Mouse (Mus musculus) lung, embryonic 16.5 days (tissue): Measurements from ENCODE around the gene Ager. TPM values are rescaled to one million over a fixed set of nuclear protein-coding genes. Genes with fewer than 3 reads are reported as not detected.
A peak's percentile ranks its signal among the peaks of the same experiment; 100 is the strongest.

Source experiments
- ATAC-seq: fragments of 200-750 bp; cut with Nextera tagmentation; 2 replicates; pipeline ENCODE4 v1.8.0; 2017; ENCODE audit warnings: low read depth, mild to moderate bottlenecking, moderate library complexity
- H3K27ac ChIP-seq: fragments of 300-500 bp; sonication (generic); 2 replicates; pipeline ENCODE4 v1.5.1; 2014; ENCODE audit warnings: mild to moderate bottlenecking, control low read depth, low read length
- H3K27me3 ChIP-seq: fragments of 300-500 bp; sonication (generic); 2 replicates; pipeline ENCODE4 v1.6.1; 2014; ENCODE audit warnings: low read depth, low read length, mixed read lengths; ENCODE audit not compliant: control insufficient read depth, insufficient read depth
- H3K36me3 ChIP-seq: fragments of 300-500 bp; sonication (generic); 2 replicates; pipeline ENCODE4 v1.6.1; 2014; ENCODE audit warnings: low read length; ENCODE audit not compliant: control insufficient read depth, insufficient read depth
- H3K4me1 ChIP-seq: fragments of 300-500 bp; sonication (generic); replicated peaks from 2 replicates; pipeline ENCODE4 v1.6.1; 2014; ENCODE audit warnings: low read length, mixed read lengths; ENCODE audit not compliant: control insufficient read depth, insufficient read depth
- H3K4me2 ChIP-seq: fragments of 300-500 bp; sonication (generic); 2 replicates; pipeline ENCODE4 v1.6.1; 2014; ENCODE audit warnings: low read depth, low read length, control low read depth
- H3K4me3 ChIP-seq: fragments of 300-500 bp; sonication (generic); 2 replicates; pipeline ENCODE4 v1.5.1; 2014; ENCODE audit warnings: mild to moderate bottlenecking, low read length, control low read depth
- H3K9ac ChIP-seq: fragments of 300-500 bp; sonication (generic); 2 replicates; pipeline ENCODE4 v1.6.1; 2014; ENCODE audit warnings: low read length, control low read depth
- H3K9me3 ChIP-seq: fragments of 300-500 bp; sonication (generic); 2 replicates; pipeline ENCODE4 v1.6.1; 2016; ENCODE audit warnings: low read length; ENCODE audit not compliant: control insufficient read depth
- WGBS: fragments of 180-500 bp; shearing (Covaris S2); extraction: QIAGEN DNeasy Blood & Tissue Kit; methylation state at CpG from one replicate; pipeline ENCODE4 v1.1.7; 2014; 5-methylcytosine and 5-hydroxymethylcytosine counted together
- polyA plus RNA-seq: library from polyadenylated mRNA; unstranded; fragments of >200 nt; fragmentation: Nextera tagmentation; extraction: Ambion mirVana; gene quantifications from 2 replicates; pipeline ENCODE4 v1.2.1, GENCODE M21; 2015

The Ager gene
- polyA plus RNA-seq, 1 experiment from 2014 or later = 379 TPM

DNA sequence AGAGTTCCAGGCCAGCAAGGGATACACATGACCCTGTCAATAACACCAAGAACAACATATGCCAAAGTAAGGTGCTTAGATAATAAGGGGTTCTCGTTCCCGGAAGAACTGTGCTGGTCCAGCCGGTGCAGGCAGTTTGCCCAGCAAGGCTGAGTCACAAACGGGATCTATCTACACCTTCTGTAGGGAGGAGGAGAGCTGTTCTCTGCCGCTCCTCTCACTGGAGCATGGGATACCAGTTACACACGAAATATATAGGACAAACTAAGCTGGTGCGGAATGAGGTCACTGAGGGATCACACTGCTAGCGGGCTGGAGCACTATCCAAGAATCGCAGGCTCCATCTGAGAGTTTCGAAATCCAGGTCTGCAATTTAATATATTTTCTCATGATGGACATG, 46.3 kb downstream of the Ager start:
- 74% methylated on average over 10 of the region's 10 CpGs for WGBS
- Histone ChIP-seq H3K4me2 (no peak overlapping the region), H3K36me3 (no peaks in the 10 kb centered on the region)

DNA sequence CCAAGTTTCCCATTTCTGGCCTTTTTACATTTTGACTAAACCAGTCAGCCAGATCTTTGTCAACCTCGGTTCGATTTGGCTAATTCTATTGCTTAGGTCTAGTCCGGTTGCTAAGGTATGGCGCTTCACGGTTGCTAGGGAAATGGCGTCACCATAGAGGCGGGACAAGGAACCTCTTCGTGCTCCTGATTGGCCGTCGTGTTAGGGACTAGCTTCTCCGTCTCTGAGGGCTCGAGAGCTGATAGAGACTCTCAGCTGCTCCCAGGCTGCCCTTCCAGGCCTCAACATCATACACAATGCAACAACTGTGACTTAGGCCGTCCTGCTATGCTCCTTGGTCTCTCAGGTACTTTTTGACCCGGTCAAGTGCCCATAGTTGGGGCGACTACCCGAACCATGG, 46.9 kb downstream of the Ager start, which contains the start of gene Fkbpl:
Gene Fkbpl, plus strand, starts transcription at position 157 of the 400 bp plus-strand sequence.
- H3K9me3 ChIP-seq = no peaks in the 10 kb centered on the region
- no peaks in the 10 kb centered on the region for H3K36me3 ChIP-seq
- H3K27me3 ChIP-seq = no peaks in the 10 kb centered on the region
- H3K9ac ChIP-seq = peak within 1 kb of the TSS; percentile 74
- peak within 1 kb of the TSS; percentile 54; the same call in 1 of the 2 replicates for H3K27ac ChIP-seq
- peak within 1 kb of the TSS; percentile 79 for H3K4me2 ChIP-seq
- peaks cover 24% of the 10 kb centered on the region for H3K4me1 ChIP-seq
- WGBS = under 1% methylated on average over 16 of the region's 16 CpGs
- ATAC-seq = peak; percentile 79
- H3K4me3 ChIP-seq = peak within 1 kb of the TSS; percentile 77

More for the DNA sequence above, 46.3 kb downstream of the Ager start:
- H3K9ac ChIP-seq = no peak overlapping the region
- H3K4me1 ChIP-seq = peaks cover 24% of the 10 kb centered on the region
- no peaks in the 10 kb centered on the region for H3K9me3 ChIP-seq
- no peak overlapping the region for H3K4me3 ChIP-seq
- H3K27me3 ChIP-seq = no peaks in the 10 kb centered on the region
- ATAC-seq = no peak
- H3K27ac ChIP-seq = no peak overlapping the region

DNA sequence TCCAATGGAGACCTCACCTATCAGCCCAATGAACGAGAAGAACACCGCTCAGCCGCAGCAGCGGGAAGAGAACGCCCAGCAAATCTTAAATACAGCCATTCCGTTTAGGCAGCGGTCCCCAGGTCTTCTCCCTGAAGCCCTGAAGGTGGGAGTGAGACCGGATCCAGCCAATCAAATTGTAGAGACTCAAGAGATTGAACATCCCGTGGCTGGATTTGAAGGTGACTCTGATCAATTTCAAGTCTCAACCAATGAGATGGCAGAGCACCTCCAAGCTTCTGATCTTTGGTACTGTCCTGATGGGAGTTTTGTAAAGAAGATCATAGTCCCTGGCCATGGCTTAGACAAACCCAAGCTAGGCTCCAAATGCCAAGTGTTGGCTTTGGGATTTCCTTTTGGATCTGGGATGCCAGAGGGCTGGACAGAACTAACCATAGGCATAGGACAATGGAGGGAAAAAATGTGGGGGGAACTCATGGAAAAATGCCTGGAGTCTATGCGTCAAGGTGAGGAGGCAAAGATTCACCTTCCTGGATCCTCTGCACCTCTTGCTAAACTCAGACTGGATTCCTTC, 47.7 kb downstream of the Ager start:
- Histone ChIP-seq H3K27ac (no peak overlapping the region), H3K9me3 (no peaks in the 10 kb centered on the region), H3K9ac (peak overlapping the region; percentile 74), H3K4me1 (peaks cover 24% of the 10 kb centered on the region), H3K4me3 (peak overlapping the region; percentile 77), H3K36me3 (peaks cover under 1% of the 10 kb centered on the region; the same call in 1 of the 2 replicates), H3K27me3 (no peaks in the 10 kb centered on the region), H3K4me2 (peak overlapping the region; percentile 79)
- 37% methylated on average over 10 of the region's 10 CpGs for WGBS
- no peak for ATAC-seq

DNA sequence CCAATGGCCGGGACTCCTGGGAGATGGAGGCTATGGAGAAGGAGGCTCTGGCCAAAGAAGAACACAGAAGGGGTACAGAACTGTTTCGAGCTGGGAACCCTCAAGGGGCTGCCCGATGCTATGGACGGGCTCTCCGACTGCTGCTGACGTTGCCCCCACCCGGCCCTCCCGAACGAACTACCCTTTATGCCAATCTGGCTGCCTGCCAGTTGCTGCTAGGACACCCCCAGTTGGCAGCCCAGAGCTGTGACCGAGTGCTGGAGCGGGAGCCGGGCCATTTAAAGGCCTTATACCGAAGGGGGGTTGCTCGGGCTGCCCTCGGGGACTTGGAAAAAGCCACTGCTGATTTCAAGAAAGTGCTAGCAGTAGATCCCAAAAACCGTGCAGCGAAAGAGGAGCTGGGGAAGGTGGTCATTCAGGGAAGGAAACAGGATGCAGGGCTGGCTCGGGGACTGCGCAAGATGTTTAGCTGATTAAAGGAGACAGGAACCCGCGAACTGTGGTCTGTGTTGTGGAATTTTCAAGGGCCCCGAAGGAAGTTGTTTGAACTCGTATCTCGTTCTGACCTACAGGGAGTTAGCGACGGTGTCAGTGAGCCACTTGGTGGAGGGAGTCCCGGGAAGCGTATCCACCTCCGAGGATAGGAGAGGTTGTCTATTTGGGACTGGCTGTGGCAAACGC, 48.3 kb downstream of the Ager start:
- peaks cover 24% of the 10 kb centered on the region for H3K4me1 ChIP-seq
- 82% methylated on average over 30 of the region's 30 CpGs for WGBS
- no peaks in the 10 kb centered on the region for H3K9me3 ChIP-seq
- H3K9ac ChIP-seq = no peak overlapping the region
- H3K36me3 ChIP-seq = peaks cover 5% of the 10 kb centered on the region
- no peak overlapping the region; the same call in 1 of the 2 replicates for H3K4me3 ChIP-seq
- H3K27ac ChIP-seq = no peak overlapping the region; the same call in 1 of the 2 replicates
- peak overlapping the region; percentile 40 for H3K4me2 ChIP-seq
- no peak for ATAC-seq
- no peaks in the 10 kb centered on the region for H3K27me3 ChIP-seq

DNA sequence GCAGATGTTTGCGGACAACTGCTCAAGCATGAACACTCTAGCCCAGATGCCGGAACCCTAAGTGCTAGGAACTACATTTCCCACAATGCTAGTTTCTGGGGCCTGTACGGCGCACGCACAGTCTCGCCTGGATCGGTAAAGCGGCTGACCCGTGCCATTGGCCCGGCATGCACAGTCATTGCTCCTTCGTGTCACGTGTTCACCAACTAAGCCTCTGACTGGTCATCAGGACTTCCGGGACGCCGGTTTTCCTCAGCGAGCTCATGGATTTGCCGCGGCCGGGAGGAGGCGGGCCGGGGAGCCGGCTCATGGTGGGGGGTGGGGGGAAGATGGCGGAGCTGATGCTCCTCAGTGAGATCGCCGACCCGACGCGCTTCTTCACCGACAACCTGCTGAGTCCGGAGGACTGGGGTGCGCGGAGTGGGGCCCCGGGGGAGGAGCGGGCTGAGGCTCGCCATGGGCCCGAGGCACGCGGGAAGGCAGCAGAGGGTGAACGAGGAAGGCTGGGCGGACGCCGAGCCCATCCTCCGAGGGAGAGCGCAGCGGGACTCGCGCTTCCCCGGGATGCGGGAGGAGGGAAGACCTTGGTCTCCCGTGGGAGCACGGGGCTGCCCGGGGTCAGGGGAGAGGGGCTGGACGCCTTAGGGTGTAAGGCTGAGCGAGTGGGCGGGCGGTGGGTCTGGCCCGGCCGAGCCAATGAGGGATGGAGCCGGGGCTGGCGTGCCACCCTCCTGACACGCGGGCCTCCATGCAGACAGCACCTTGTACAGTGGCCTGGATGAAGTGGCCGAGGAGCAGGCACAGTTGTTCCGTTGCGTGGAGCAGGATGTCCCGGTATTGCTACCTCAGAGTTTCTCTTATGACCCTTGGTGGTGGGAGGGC, 49.5 kb downstream of the Ager start, which contains the start of gene Atf6b:
Gene Atf6b, plus strand, starts transcription at position 241 of the 882 bp plus-strand sequence.
- peak within 1 kb of the TSS; percentile 84 for H3K9ac ChIP-seq
- peaks cover 24% of the 10 kb centered on the region for H3K4me1 ChIP-seq
- no peaks in the 10 kb centered on the region for H3K27me3 ChIP-seq
- peak within 1 kb of the TSS; percentile 36; the same call in 1 of the 2 replicates for H3K27ac ChIP-seq
- peak within 1 kb of the TSS; percentile 87 for H3K4me2 ChIP-seq
- ATAC-seq = peak; percentile 97
- H3K36me3 ChIP-seq = peaks cover 12% of the 10 kb centered on the region
- H3K4me3 ChIP-seq = peak within 1 kb of the TSS; percentile 84
- no peaks in the 10 kb centered on the region for H3K9me3 ChIP-seq
- under 1% methylated on average over 63 of the region's 66 CpGs for WGBS

DNA sequence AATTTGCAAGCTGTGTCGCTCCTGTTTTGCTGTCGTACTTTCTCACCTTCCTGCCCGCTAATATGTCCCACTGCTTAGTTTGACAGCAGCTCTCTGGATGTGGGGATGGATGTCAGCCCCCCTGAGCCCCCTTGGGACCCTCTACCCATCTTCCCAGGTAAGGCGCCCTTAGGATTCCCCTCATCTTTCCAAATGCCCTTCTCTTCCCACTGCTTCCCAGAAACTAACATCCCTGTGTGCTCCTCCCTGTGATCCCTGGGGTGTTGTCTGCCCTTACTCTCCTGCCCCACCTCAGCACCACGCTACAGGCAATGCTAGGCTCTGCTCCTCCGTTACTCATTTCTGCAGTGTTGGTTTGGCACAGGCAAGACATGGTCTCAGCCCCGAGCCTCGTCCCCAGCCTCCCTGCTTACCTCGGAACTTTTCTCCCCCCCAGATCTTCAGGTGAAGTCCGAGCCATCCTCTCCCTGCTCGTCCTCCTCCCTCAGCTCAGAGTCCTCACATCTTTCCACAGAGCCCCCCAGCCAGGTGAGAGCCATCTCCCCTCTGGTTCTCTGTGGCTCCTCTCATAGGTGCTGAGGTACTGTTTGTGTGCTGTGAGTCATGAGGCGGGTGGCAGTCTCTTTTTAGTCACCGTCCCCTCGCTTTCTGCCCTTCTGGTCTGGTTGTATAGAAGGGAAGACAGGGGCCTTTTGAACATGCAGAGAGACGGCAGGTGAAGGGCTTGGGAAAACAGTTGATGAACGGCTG, 50.7 kb downstream of the Ager start:
- Histone ChIP-seq H3K4me2 (peak overlapping the region; percentile 87), H3K9ac (no peak overlapping the region), H3K4me3 (no peak overlapping the region)

GRCm38 (mm10) chr17:34649106-34649864, 51.6 kb downstream of the Ager start:
- no peak overlapping the region for H3K4me3 ChIP-seq
- H3K36me3 ChIP-seq = peaks cover 13% of the 10 kb centered on the region
- WGBS = 80% methylated on average over 18 of the region's 18 CpGs
- H3K27ac ChIP-seq = no peak overlapping the region
- ATAC-seq = no peak
- no peak overlapping the region for H3K4me2 ChIP-seq
- no peak overlapping the region for H3K9ac ChIP-seq
- H3K4me1 ChIP-seq = peaks cover 23% of the 10 kb centered on the region
- H3K9me3 ChIP-seq = no peaks in the 10 kb centered on the region
- no peaks in the 10 kb centered on the region for H3K27me3 ChIP-seq

More for the DNA sequence above, 50.7 kb downstream of the Ager start:
- 80% methylated on average over 16 of the region's 16 CpGs for WGBS
- Histone ChIP-seq H3K36me3 (peaks cover 13% of the 10 kb centered on the region), H3K27ac (no peak overlapping the region), H3K9me3 (no peaks in the 10 kb centered on the region), H3K27me3 (no peaks in the 10 kb centered on the region), H3K4me1 (peaks cover 24% of the 10 kb centered on the region)
- ATAC-seq = no peak
